Mouse (Mus musculus) intestine, embryonic 14.5 days (tissue): ENCODE data around the gene Trmt1. TPM values are rescaled to one million over a fixed set of nuclear protein-coding genes. Genes with fewer than 3 reads are reported as not detected.

ENCODE experiments used
- ATAC-seq: fragments of 200-750 bp; cut with Nextera tagmentation; replicated peaks from 2 replicates; pipeline ENCODE4 v1.8.0; 2017; ENCODE audit warnings: low read depth, moderate number of reproducible peaks, moderate TSS enrichment, moderate library complexity; ENCODE audit not compliant: low FRiP score, low TSS enrichment
- DNase-seq: peaks from one replicate; pipeline ENCODE4 v3.0.0-alpha.2; 2018; ENCODE audit warnings: low spot score
- H3K27ac ChIP-seq: fragments of 300-500 bp; sonication (generic); 2 replicates; pipeline ENCODE4 v1.5.1; 2014; ENCODE audit warnings: low read depth, mild to moderate bottlenecking, control low read depth
- H3K27me3 ChIP-seq: fragments of 300-500 bp; sonication (generic); replicated peaks from 2 replicates; pipeline ENCODE4 v1.6.1; 2014; ENCODE audit warnings: low read length, control low read depth; ENCODE audit not compliant: control insufficient read depth, insufficient read depth
- H3K36me3 ChIP-seq: fragments of 300-500 bp; sonication (generic); 2 replicates; pipeline ENCODE4 v1.6.1; 2014; ENCODE audit warnings: low read length, control low read depth; ENCODE audit not compliant: control insufficient read depth, insufficient read depth
- H3K4me1 ChIP-seq: fragments of 300-500 bp; sonication (generic); replicated peaks from 2 replicates; pipeline ENCODE4 v1.6.1; 2014; ENCODE audit warnings: low read length, control low read depth, mixed read lengths; ENCODE audit not compliant: control insufficient read depth, insufficient read depth
- H3K4me2 ChIP-seq: fragments of 300-500 bp; sonication (generic); 2 replicates; pipeline ENCODE4 v1.6.1; 2014; ENCODE audit warnings: low read length
- H3K4me3 ChIP-seq: fragments of 300-500 bp; sonication (generic); 2 replicates; pipeline ENCODE4 v1.5.1; 2014; ENCODE audit warnings: low read depth, low read length, control low read depth, mixed read lengths
- H3K9ac ChIP-seq: fragments of 300-500 bp; sonication (generic); 2 replicates; pipeline ENCODE4 v1.6.1; 2014; ENCODE audit warnings: mild to moderate bottlenecking, low read length
- H3K9me3 ChIP-seq: fragments of 300-500 bp; sonication (generic); 2 replicates; pipeline ENCODE4 v1.6.1; 2016; ENCODE audit warnings: low read length, control low read depth; ENCODE audit not compliant: control insufficient read depth
- WGBS: fragments of 180-500 bp; shearing (Covaris S2); extraction: QIAGEN DNeasy Blood & Tissue Kit; methylation state at CpG from one replicate; pipeline ENCODE4 v1.1.7; 2014; 5-methylcytosine and 5-hydroxymethylcytosine counted together
- polyA plus RNA-seq: library from polyadenylated mRNA; unstranded; fragments of >200 nt; fragmentation: Nextera tagmentation; extraction: Ambion mirVana; gene quantifications from 2 replicates; pipeline ENCODE4 v1.2.1, GENCODE M21; 2014

Gene Trmt1
- polyA plus RNA-seq, 1 experiment from 2014 or later = 85.9 TPM

DNA sequence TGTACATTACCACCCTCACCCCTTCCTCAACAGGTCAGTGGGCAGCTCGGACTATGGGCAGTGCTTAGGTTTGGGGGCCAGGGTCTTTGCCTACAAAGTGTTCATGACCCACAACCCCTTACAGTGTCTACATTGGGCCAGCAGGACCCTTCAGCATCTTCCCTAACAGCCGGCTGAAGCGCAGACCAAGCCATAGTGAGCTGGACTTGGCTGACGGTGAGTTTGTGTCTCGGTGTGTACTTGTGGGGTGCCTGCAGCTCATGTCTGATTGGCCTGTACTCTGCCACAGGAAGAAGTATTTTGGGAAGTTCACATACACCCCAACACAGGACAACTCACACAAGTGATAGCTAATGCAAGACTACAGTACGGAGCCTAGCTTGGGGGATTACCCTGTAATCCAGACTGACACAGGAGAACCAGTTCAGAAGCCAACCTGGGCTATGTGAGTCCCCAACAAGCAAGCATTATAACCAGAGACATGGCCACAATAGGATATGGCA, 16.9 kb downstream of the Trmt1 start:
- no peak overlapping the region for H3K9ac ChIP-seq
- H3K4me2 ChIP-seq = peak overlapping the region; percentile 31; the same call in 1 of the 2 replicates
- H3K27ac ChIP-seq = no peak overlapping the region
- ATAC-seq (no peak), DNase-seq (no peak)
- peaks cover 18% of the 10 kb centered on the region for H3K4me1 ChIP-seq
- peaks cover 14% of the 10 kb centered on the region for H3K36me3 ChIP-seq
- WGBS = 85% methylated on average over 6 of the region's 6 CpGs
- no peaks in the 10 kb centered on the region for H3K9me3 ChIP-seq
- H3K4me3 ChIP-seq = no peak overlapping the region
- H3K27me3 ChIP-seq = peaks cover 69% of the 10 kb centered on the region

DNA sequence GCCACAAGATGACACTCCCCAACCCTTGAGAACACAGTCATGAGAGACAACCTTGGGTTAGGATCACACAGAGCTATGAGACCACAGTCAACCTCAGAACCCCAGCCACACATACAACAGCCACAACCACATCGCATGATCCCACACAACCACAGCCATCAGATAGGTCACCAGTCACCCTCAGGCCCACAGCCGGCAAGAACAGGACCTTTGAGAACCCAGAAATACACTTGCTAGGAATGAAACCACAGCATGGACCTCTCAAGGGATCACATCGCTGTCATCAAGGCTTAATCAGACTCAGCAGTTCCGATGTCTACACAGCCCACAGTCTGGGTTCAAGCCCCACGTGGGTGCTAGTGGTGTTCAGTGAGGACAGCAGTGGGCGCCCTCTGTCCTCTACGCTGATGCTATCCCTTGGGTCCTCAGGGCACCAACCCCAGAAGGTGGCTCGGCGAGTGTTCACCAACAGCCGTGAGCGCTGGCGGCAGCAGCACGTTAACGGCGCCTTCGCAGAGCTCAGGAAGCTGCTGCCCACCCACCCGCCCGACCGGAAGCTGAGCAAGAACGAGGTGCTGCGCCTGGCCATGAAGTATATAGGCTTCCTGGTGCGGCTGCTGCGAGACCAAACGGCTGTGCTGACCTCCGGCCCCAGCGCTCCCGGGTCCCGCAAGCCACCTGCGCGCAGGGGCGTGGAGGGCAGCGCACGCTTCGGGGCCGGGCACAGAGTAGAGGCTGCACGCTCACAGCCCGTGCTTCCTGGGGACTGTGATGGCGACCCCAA, 17.6 kb downstream of the Trmt1 start:
- Histone ChIP-seq H3K9ac (no peak overlapping the region), H3K4me3 (peak overlapping the region; percentile 16; the same call in 1 of the 2 replicates), H3K4me1 (peaks cover 19% of the 10 kb centered on the region), H3K36me3 (peaks cover 9% of the 10 kb centered on the region), H3K4me2 (peak overlapping the region; percentile 37), H3K27me3 (peaks cover 76% of the 10 kb centered on the region), H3K27ac (no peak overlapping the region), H3K9me3 (no peaks in the 10 kb centered on the region)
- DNase-seq (no peak), ATAC-seq (no peak)
- WGBS = 10% methylated on average over 38 of the region's 38 CpGs

DNA sequence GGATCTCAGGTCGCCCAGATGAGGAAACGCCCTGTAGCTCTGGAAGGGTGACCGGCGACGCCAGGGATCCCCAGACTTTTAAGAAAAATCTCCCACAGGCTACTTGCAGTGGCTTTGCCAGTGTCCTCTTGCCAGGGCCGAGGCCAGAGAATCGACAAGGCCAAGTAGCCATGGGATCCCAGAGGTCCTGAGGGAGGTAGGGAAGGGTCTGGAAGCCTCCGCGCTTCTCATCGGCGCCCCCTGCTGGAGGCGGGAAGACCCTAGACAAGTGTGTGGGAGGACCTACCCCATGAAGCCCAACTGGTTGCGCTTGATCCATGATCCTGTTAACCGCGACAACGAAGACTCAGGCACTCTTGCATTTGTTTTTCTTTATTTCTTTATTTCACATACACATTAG, 18.2 kb downstream of the Trmt1 start:
- H3K27me3 ChIP-seq = peaks cover 80% of the 10 kb centered on the region
- DNase-seq (peak; percentile 87), ATAC-seq (no peak)
- WGBS = 4% methylated on average over 16 of the region's 16 CpGs
- peak overlapping the region; percentile 16; the same call in 1 of the 2 replicates for H3K4me3 ChIP-seq
- peaks cover 2% of the 10 kb centered on the region for H3K36me3 ChIP-seq
- peak overlapping the region; percentile 37 for H3K4me2 ChIP-seq
- H3K27ac ChIP-seq = no peak overlapping the region
- H3K9me3 ChIP-seq = no peaks in the 10 kb centered on the region
- peaks cover 23% of the 10 kb centered on the region for H3K4me1 ChIP-seq
- H3K9ac ChIP-seq = no peak overlapping the region

DNA sequence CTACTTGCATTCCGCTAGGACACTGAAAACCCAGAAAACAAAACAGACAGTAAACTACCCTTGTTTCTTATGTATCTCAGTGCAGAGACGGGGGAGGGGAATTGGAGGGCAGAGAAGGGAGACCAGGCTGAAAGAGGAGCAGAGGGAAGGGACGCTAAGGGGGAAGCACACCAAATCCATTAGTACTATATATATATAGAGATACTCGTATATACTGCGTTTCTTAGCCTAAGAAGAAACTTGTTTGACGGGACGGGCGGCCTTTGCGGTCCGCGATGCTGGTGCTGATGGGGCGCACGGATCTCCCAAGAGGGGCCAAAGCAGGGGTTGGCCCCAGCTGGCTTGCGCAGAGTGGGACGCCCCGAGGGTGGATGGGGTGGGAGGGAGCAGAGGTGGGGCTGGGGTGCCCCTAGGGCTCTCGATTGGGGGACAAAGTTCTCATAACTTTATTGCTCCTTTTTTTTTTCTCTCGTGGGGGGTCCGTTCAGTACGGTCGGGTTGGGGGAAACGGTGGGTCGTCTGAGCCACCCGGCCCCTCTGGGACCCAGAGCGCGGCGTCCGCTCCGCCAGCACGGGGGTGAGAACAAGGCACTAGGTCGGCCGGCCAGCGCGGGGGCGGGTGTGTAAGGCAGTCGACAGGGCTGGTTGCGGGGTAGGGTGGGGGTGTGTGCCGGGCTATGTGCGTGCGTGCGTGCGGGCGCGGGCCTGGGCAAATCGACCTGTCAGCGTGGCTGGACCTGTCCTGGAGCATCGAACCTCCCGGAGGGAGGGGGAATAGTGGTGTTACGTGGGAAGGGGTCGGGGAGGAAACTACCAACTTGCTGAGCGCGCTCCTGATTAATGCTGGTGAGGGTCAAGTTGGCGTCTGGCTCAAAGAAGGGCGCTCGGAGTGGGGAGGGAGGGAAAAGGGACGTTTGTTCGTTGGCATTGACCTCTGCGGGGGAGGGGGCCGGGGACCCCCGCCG, 19.0 kb downstream of the Trmt1 start:
- Histone ChIP-seq H3K9me3 (no peaks in the 10 kb centered on the region), H3K27me3 (peaks cover 80% of the 10 kb centered on the region), H3K4me2 (peak overlapping the region; percentile 26), H3K36me3 (no peaks in the 10 kb centered on the region), H3K27ac (no peak overlapping the region), H3K4me1 (peaks cover 23% of the 10 kb centered on the region), H3K4me3 (peak overlapping the region; percentile 13), H3K9ac (no peak overlapping the region)
- 2% methylated on average over 61 of the region's 61 CpGs for WGBS
- no peak for ATAC-seq
- no peak for DNase-seq

DNA sequence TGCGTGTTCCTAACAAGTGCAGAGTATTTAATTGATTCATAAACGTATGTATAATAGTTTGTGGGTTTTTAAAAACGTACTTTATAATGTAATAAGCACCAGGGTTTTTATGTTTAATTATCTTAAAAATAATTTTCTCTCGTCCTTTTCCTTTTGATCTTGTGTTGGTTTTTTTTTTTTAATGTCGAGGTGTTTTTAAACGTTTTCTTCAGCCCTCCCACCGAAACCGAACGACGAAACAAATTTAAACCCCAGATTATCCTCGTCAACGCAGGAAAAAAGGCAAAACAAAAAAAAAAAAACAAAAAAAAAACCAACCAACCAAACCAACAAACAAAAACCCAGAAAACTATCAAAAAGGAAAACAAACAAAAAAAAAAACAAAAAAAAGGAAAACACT, 19.9 kb downstream of the Trmt1 start:
- H3K4me2 ChIP-seq = peak overlapping the region; percentile 26; the same call in 1 of the 2 replicates
- H3K27me3 ChIP-seq = peaks cover 81% of the 10 kb centered on the region
- DNase-seq (no peak), ATAC-seq (no peak)
- H3K9me3 ChIP-seq = no peaks in the 10 kb centered on the region
- H3K36me3 ChIP-seq = no peaks in the 10 kb centered on the region
- H3K9ac ChIP-seq = no peak overlapping the region
- H3K4me1 ChIP-seq = peaks cover 23% of the 10 kb centered on the region
- peak overlapping the region; percentile 13; the same call in 1 of the 2 replicates for H3K4me3 ChIP-seq
- no peak overlapping the region for H3K27ac ChIP-seq
- 3% methylated on average over 12 of the region's 12 CpGs for WGBS

DNA sequence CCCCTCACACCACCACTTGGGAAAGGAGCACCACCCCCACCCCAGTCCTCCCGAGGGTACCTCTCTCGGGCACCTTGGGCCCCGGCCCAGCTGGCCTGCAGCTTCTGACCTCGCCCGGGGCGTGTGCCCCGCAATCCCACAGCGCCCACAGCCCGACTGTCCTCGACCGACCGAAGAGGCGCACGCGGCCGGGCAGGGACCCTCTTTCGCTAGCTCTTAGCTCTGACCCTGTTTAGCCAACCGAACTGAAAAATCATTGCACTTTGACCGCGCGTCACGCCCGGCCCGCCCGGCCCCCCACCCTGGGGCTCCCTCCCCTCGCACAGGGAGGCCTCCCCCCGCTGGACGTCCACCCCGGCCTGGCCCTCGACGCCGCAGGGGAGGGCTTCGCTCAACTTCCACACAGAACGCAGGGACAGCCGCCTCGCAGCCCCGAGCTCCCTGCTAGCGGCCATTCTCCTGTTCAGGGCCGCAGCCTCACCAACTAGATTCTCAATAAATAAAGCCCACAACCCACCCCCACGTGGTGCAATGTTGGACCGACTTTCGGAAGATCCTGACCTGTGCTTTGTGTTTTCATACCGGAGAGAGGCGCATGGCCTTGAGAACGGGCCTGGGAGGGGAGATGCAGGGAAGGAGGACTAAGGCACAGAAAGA, 20.6 kb downstream of the Trmt1 start:
- Histone ChIP-seq H3K27me3 (peaks cover 82% of the 10 kb centered on the region), H3K36me3 (no peaks in the 10 kb centered on the region), H3K4me3 (peak overlapping the region; percentile 10), H3K9ac (peak overlapping the region; percentile 11; the same call in 1 of the 2 replicates), H3K4me1 (peaks cover 28% of the 10 kb centered on the region), H3K9me3 (no peaks in the 10 kb centered on the region), H3K4me2 (peak overlapping the region; percentile 32), H3K27ac (peak overlapping the region; percentile 18)
- WGBS = 8% methylated on average over 40 of the region's 45 CpGs
- no peak for DNase-seq
- no peak for ATAC-seq

DNA sequence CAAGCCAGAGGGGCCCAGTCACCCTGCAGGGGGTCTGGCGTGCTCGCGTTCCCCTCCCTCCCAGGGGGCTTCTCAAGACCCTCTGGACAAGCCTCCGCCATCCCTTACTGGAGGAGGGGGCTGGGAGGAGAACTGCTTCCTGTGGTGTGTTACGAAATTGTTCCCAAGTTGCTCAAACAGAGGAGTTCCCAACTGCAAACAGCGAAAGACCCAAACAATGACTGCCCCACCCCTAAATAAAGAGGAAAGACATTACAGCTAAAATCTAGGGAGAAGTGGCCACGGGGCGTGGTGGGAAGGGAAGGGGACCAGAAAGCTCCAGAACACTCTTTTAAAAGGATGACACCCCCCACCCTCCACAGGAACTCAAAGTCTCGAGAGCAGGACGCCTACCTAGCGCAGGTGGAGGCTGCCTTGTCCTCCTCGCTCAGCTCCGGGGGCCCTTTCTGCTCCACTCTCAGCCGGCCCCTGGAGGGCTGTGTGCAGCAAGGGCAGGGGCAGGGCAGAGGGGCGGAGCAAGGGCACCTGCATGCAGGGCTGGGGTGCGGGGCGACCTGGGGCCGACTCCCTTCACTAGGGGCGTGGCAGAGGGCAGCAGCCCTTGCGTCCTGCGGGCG, 21.3 kb downstream of the Trmt1 start:
- H3K4me2 ChIP-seq = peak overlapping the region; percentile 32
- peaks cover 76% of the 10 kb centered on the region for H3K27me3 ChIP-seq
- no peaks in the 10 kb centered on the region for H3K36me3 ChIP-seq
- no peak for DNase-seq
- 12% methylated on average over 22 of the region's 22 CpGs for WGBS
- peak overlapping the region; percentile 18; the same call in 1 of the 2 replicates for H3K27ac ChIP-seq
- H3K4me1 ChIP-seq = peaks cover 34% of the 10 kb centered on the region
- no peak for ATAC-seq
- H3K9me3 ChIP-seq = no peaks in the 10 kb centered on the region
- H3K4me3 ChIP-seq = peak overlapping the region; percentile 10
- peak overlapping the region; percentile 11; the same call in 1 of the 2 replicates for H3K9ac ChIP-seq
